Mouse (Mus musculus) heart, embryonic 15.5 days (tissue): ENCODE results near the gene Acyp2. TPM values are rescaled to one million over a fixed set of nuclear protein-coding genes. Genes with fewer than 3 reads are reported as not detected.
"Not testable (repeated sequence)": the region's sequence is repeated elsewhere in the genome, so short reads cannot be mapped to it uniquely, and the experiment has no call there.

Experiments used
- ATAC-seq: fragments of 200-750 bp; cut with Nextera tagmentation; replicated peaks from 2 replicates; pipeline ENCODE4 v1.8.0; 2017; ENCODE audit warnings: low read depth, moderate TSS enrichment; ENCODE audit not compliant: insufficient number of reproducible peaks, insufficient read depth, low FRiP score
- H3K27ac ChIP-seq: fragments of 300-500 bp; sonication (generic); 2 replicates; pipeline ENCODE4 v1.5.1; 2015; ENCODE audit warnings: mild to moderate bottlenecking, inconsistent platforms
- H3K27me3 ChIP-seq: fragments of 300-500 bp; sonication (generic); 2 replicates; pipeline ENCODE4 v1.6.1; 2015; ENCODE audit warnings: inconsistent platforms
- H3K36me3 ChIP-seq: fragments of 300-500 bp; sonication (generic); 2 replicates; pipeline ENCODE4 v1.6.1; 2015; ENCODE audit warnings: mild to moderate bottlenecking, inconsistent platforms
- H3K4me1 ChIP-seq: fragments of 300-500 bp; sonication (generic); replicated peaks from 2 replicates; pipeline ENCODE4 v1.6.1; 2015; ENCODE audit warnings: inconsistent platforms
- H3K4me2 ChIP-seq: fragments of 300-500 bp; sonication (generic); 2 replicates; pipeline ENCODE4 v1.6.1; 2015; ENCODE audit warnings: inconsistent platforms, mild to moderate bottlenecking, moderate library complexity
- H3K4me3 ChIP-seq: fragments of 300-500 bp; sonication (generic); 2 replicates; pipeline ENCODE4 v1.5.1; 2015; ENCODE audit warnings: mild to moderate bottlenecking, inconsistent platforms
- H3K9ac ChIP-seq: fragments of 300-500 bp; sonication (generic); 2 replicates; pipeline ENCODE4 v1.6.1; 2015; ENCODE audit warnings: mild to moderate bottlenecking, inconsistent platforms
- H3K9me3 ChIP-seq: fragments of 300-500 bp; sonication (generic); replicated peaks from 2 replicates; pipeline ENCODE4 v1.6.1; 2016; ENCODE audit warnings: inconsistent platforms
- WGBS: fragments of 180-500 bp; shearing (Covaris S2); methylation state at CpG from one replicate; pipeline ENCODE4 v1.1.7; 2015; ENCODE audit warnings: mixed read lengths; 5-methylcytosine and 5-hydroxymethylcytosine counted together
- polyA plus RNA-seq: library from polyadenylated mRNA; unstranded; fragments of >200 nt; fragmentation: Nextera tagmentation; extraction: Ambion mirVana; gene quantifications from 2 replicates; pipeline ENCODE4 v1.2.1, GENCODE M21; 2015

Gene Acyp2
- polyA plus RNA-seq, 1 experiment from 2014 or later, result 45.3 TPM

- not testable (repeated sequence) for H3K9me3 ChIP-seq, H3K27me3 ChIP-seq, H3K9ac ChIP-seq, H3K36me3 ChIP-seq, H3K4me2 ChIP-seq, H3K4me1 ChIP-seq, H3K4me3 ChIP-seq, ATAC-seq, H3K27ac ChIP-seq
- 82% methylated on average over 1 of the region's 1 CpGs for WGBS
Measured at GRCm38 (mm10) chr11:30621386-30622363, 27.7 kb downstream of the Acyp2 start.

DNA sequence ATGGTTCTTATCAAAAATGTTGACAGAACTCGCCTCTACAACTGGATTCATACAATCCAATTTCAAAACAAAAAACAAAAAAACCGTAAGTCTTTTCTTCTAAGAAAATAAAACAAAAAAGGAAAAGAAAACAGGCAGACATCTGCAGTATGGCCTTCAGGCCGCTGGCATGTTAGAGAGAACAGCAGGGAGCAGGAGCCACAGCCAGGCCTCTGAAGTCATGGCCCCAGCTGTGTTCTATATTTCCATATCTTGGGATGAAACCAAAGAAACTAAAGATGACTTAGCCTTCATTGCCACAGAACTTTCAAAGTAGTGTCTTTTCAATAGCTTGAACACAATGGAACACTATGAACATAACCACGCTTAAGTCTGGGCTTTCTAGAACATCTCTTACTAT, 31.2 kb downstream of the Acyp2 start:
- no peak overlapping the region for H3K9ac ChIP-seq
- H3K9me3 ChIP-seq, result no peaks in the 10 kb centered on the region
- H3K27ac ChIP-seq, result no peak overlapping the region
- H3K4me3 ChIP-seq, result no peak overlapping the region
- H3K4me2 ChIP-seq, result no peak overlapping the region
- H3K27me3 ChIP-seq, result no peaks in the 10 kb centered on the region
- ATAC-seq, result no peak
- WGBS, result 79% methylated on average over 4 of the region's 4 CpGs
- H3K36me3 ChIP-seq, result no peaks in the 10 kb centered on the region
- H3K4me1 ChIP-seq, result peaks cover 2% of the 10 kb centered on the region; the same call in 1 of the 2 replicates

DNA sequence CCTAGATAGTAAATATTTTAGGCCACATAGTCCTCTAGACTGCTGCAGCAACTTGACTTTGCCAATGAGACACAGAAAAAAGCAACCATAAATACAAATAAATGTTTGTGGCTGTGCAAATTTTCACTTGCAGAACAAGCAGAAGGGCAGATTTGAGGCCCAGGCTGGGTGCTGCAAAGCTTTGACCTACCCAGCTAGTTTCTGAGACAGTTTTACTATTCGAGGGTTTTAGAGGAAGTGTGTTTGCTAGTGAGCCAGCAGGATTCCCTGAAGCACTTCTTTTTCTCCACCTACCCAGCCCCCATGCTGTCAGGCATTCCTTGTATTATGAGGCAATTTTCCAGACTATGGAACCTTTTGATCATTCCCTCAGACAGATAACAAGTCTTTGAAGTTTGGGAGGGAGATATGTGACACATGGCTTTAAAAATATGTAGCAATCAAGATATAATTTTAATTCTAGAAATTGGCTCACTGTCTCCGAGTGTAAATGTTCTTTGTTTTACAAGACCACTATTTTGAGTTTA, 31.8 kb downstream of the Acyp2 start:
- no peak overlapping the region for H3K9ac ChIP-seq
- no peaks in the 10 kb centered on the region for H3K27me3 ChIP-seq
- 35% methylated on average over 2 of the region's 2 CpGs for WGBS
- no peaks in the 10 kb centered on the region for H3K9me3 ChIP-seq
- peaks cover 2% of the 10 kb centered on the region; the same call in 1 of the 2 replicates for H3K4me1 ChIP-seq
- H3K4me2 ChIP-seq, result no peak overlapping the region
- no peak overlapping the region for H3K4me3 ChIP-seq
- no peak for ATAC-seq
- no peaks in the 10 kb centered on the region for H3K36me3 ChIP-seq
- H3K27ac ChIP-seq, result no peak overlapping the region

DNA sequence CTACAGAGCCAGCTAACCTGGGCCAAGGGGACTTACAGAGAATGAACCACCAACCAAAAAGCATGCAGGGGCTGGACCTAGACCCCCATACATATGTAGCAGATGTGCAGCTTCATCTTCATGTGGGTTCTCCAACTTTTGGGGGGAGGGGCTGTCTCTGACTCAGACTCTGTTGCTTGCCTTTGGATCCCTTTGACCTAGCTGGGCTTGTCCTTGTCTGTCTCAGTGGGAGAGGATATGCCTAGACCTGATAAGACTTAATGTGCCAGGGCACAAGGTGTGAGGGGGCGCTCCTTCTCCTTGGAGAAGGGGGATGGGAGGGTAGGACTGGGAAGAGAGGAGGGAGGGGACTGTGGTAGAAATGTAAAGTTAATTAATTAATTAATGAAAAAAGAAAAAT, 33.4 kb downstream of the Acyp2 start:
- H3K4me3 ChIP-seq, result no peak overlapping the region
- H3K36me3 ChIP-seq, result no peaks in the 10 kb centered on the region
- H3K4me1 ChIP-seq, result peaks cover 2% of the 10 kb centered on the region; the same call in 1 of the 2 replicates
- no peak overlapping the region for H3K9ac ChIP-seq
- ATAC-seq, result no peak
- no peak overlapping the region for H3K27ac ChIP-seq
- 76% methylated on average over 1 of the region's 1 CpGs for WGBS
- H3K9me3 ChIP-seq, result no peaks in the 10 kb centered on the region
- H3K4me2 ChIP-seq, result no peak overlapping the region
- H3K27me3 ChIP-seq, result no peaks in the 10 kb centered on the region

- Histone ChIP-seq H3K4me2 (no peak overlapping the region), H3K9me3 (no peaks in the 10 kb centered on the region), H3K36me3 (no peaks in the 10 kb centered on the region), H3K4me3 (no peak overlapping the region), H3K9ac (no peak overlapping the region), H3K4me1 (0 out of 2 replicates have a peak, but pooled peaks cover 2% of the 10 kb centered on the region), H3K27me3 (no peaks in the 10 kb centered on the region), H3K27ac (no peak overlapping the region)
- WGBS, result 80% methylated on average over 1 of the region's 1 CpGs
- ATAC-seq, result no peak
Measured at GRCm38 (mm10) chr11:30613916-30614546, 35.4 kb downstream of the Acyp2 start.

DNA sequence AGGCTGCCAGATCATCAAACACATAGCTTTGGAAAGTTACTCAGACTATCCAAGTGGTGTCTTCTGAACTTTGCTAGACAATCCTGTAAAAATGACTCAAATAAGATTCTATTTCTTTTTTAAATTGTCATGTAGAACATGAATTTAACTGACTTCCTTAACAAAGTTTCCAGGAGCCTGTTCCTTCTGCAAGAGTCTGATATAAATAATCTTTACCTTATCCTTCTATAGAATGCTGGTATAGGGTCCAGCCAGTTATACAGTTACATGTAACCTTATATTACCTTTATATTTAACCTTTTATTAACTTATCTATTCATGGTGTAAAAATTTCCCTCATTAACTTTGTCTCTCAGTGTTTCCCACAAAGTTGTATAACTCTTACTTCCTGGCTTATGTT, 36.7 kb downstream of the Acyp2 start:
- H3K36me3 ChIP-seq, result no peaks in the 10 kb centered on the region
- no peaks in the 10 kb centered on the region for H3K9me3 ChIP-seq
- no peak overlapping the region for H3K27ac ChIP-seq
- no peak overlapping the region for H3K4me3 ChIP-seq
- ATAC-seq, result no peak
- H3K27me3 ChIP-seq, result no peaks in the 10 kb centered on the region
- no peak overlapping the region for H3K9ac ChIP-seq
- 0 out of 2 replicates have a peak, but pooled peaks cover 2% of the 10 kb centered on the region for H3K4me1 ChIP-seq
- H3K4me2 ChIP-seq, result no peak overlapping the region

DNA sequence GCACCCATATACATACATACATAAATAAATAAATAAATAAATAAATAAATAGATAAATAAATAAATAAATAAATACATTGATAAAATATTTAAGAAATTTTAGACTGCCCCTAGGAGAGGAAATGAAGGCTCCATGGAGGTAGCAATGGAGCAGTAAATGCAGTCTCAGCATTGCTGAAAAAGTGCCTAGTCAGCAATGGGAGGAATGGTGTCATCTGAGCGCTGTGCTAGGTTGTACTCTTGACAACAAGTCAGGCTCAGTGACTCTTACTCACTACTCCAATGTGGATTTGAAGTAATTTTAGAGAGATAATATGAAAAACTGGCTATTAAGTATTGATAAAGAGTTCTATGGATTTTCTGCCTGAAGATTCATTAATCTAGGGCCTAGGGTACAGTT, 40.1 kb downstream of the Acyp2 start:
- no peak for ATAC-seq
- no peak overlapping the region for H3K27ac ChIP-seq
- 96% methylated on average over 1 of the region's 1 CpGs for WGBS
- H3K27me3 ChIP-seq, result no peaks in the 10 kb centered on the region
- H3K4me2 ChIP-seq, result no peak overlapping the region
- no peaks in the 10 kb centered on the region for H3K36me3 ChIP-seq
- no peaks in the 10 kb centered on the region for H3K4me1 ChIP-seq
- H3K9ac ChIP-seq, result no peak overlapping the region
- H3K4me3 ChIP-seq, result no peak overlapping the region
- H3K9me3 ChIP-seq, result no peaks in the 10 kb centered on the region

DNA sequence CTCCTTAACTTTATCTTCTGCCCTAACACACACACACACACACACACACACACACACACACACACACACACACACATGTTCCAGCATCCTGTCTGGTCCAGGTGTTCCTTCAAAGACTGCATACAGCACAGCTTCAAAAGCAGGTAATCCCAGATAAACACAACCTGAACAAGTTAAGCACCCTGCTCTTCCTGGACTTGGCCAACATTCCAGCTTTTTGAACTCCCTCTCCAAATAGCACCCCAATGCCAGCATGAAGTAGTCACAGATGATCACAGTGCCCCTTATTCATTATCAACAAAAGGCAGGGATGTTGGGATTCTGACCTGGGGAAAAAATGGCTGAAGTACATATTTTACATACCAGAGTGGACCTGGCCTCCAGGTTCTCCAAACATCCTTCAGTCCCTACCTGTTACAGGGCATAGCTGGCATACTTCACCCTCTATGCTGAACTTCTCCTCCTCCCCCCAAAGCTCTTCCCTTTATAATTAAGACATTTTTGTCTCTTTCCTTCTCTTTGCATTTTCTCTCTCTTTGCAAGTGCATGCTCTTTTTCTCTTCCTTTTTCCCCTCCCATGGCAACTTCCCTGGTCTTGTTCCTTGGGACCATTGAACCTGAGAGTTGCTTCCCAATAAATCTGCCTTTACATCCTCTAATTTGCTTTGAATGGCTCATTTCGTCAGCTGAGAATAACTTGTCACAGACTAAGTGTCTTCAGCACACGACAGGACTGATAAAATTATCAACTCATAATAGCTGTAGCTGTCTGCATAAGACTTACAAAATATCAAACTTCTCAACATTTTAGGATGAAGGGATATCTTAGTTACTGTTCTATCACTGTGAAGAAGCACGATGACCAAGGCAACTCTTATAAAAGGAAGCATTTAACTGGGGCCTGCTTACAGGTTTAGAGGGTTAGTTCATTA, 41.5 kb downstream of the Acyp2 start:
- no peak for ATAC-seq
- 60% methylated on average over 3 of the region's 3 CpGs for WGBS
- H3K27ac ChIP-seq, result no peak overlapping the region

DNA sequence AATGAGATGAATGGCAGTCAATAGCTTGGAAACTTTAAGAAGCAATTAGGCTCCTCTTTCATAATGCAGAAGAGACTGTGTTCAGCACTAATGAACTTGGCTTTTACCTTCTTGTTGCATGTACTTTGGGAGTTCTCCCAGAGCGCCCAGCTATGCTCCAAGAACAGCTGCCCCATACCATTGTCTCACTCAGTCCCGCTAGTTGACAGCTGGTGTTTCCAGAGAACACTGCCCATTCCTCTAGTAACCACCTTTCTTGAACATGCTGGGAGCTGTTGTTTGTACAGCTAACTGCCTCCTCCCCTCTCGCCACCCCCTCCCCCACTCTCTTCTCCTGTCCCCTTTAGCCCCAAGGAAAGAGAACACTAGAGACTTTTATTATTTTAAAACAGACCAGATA, 52.1 kb downstream of the Acyp2 start:
- Histone ChIP-seq H3K9me3 (no peaks in the 10 kb centered on the region), H3K4me3 (no peak overlapping the region), H3K27me3 (no peaks in the 10 kb centered on the region), H3K27ac (no peak overlapping the region), H3K4me2 (no peak overlapping the region), H3K9ac (no peak overlapping the region), H3K4me1 (no peaks in the 10 kb centered on the region), H3K36me3 (no peaks in the 10 kb centered on the region)
- ATAC-seq, result no peak
- WGBS, result 85% methylated on average over 3 of the region's 3 CpGs

More for the DNA sequence above, 41.5 kb downstream of the Acyp2 start:
- no peak overlapping the region for H3K4me3 ChIP-seq
- H3K4me2 ChIP-seq, result no peak overlapping the region
- no peaks in the 10 kb centered on the region for H3K36me3 ChIP-seq
- H3K4me1 ChIP-seq, result no peaks in the 10 kb centered on the region
- no peak overlapping the region for H3K9ac ChIP-seq
- H3K27me3 ChIP-seq, result no peaks in the 10 kb centered on the region
- H3K9me3 ChIP-seq, result no peaks in the 10 kb centered on the region

DNA sequence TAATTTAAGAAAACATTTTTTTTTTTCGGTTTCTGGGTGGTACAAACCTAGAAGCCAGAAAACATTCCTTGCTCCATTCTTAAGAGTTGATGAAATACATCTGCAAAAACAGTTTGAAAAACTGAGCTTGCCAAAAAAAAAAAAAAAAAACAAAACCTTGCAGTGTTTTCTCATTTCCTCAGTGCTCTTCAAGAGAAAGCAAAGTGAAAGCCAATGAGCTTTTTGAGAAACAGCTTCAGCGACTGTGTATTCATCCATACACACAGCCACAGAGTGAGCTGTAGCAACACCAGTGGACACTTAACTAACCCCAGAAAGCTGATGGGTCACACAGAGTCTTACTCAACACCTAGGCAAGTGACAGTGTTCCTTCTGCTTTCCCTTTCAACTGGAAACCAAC, 69.4 kb downstream of the Acyp2 start:
- Histone ChIP-seq H3K4me1 (no peaks in the 10 kb centered on the region), H3K27ac (peak overlapping the region; percentile 26; the same call in 1 of the 2 replicates), H3K27me3 (no peaks in the 10 kb centered on the region), H3K9me3 (0 out of 2 replicates have a peak, but pooled peaks cover 6% of the 10 kb centered on the region), H3K9ac (no peak overlapping the region), H3K4me2 (no peak overlapping the region), H3K4me3 (no peak overlapping the region), H3K36me3 (no peaks in the 10 kb centered on the region; the same call in 1 of the 2 replicates)
- ATAC-seq, result no peak
- WGBS, result 77% methylated on average over 2 of the region's 2 CpGs
